In genomic region chr12:8662175-8662574, GRCm38 (mm10) we compare ENCODE assay signal across 14 mouse cellular contexts. TPM values are rescaled to one million over a fixed set of nuclear protein-coding genes. Genes with fewer than 3 reads are reported as not detected.
DNase-seq lines count a peak whose midpoint lies in the region; ATAC-seq lines count a peak whose summit lies in the region.
"Had no signal": no experiment of that assay in that cellular context is flagged by ENCODE, and none has a peak within 500 bp of the region (broad histone marks: within the 10 kb centered on the region; RNA-seq: fewer than 3 reads in every experiment).

No protein-coding gene starts in this region.

- ATAC-seq in midbrain, embryonic 11.5 days (ENCODE audit: low FRiP score): no peak
- no peak for ATAC-seq in midbrain, embryonic 13.5 days

- no peak overlapping the region for H3K4me2 ChIP-seq in midbrain, embryonic 11.5 days
- H3K4me2 ChIP-seq in midbrain, embryonic 13.5 days (replicated peaks): no peak overlapping the region
- H3K4me2 ChIP-seq: limb, embryonic 12.5 days; liver, embryonic 13.5 days had no signal

- H3K4me3 ChIP-seq in midbrain, embryonic 11.5 days (ENCODE audit: low read depth, low read length): no peak overlapping the region
- no peak overlapping the region for H3K4me3 ChIP-seq in midbrain, embryonic 13.5 days (replicated peaks)
- H3K4me3 ChIP-seq: hindbrain, embryonic 10.5 days; layer of hippocampus, adult 2 months; limb, embryonic 12.5 days; liver, embryonic 13.5 days had no signal

- no peaks in the 10 kb centered on the region for H3K36me3 ChIP-seq in midbrain, embryonic 11.5 days (ENCODE audit: control insufficient read depth, insufficient read depth, low read length)
- no peaks in the 10 kb centered on the region for H3K36me3 ChIP-seq in midbrain, embryonic 13.5 days
- H3K36me3 ChIP-seq: hindbrain, embryonic 10.5 days; limb, embryonic 12.5 days; liver, embryonic 13.5 days had no signal

- WGBS in midbrain, embryonic 11.5 days: 66% methylated on average over 2 of the region's 2 CpGs
- WGBS in midbrain, embryonic 13.5 days: 66% methylated on average over 2 of the region's 2 CpGs

- no peaks in the 10 kb centered on the region for H3K4me1 ChIP-seq in midbrain, embryonic 11.5 days (ENCODE audit: control insufficient read depth, insufficient read depth, low read length)
- H3K4me1 ChIP-seq in midbrain, embryonic 13.5 days (replicated peaks): no peaks in the 10 kb centered on the region
- H3K4me1 ChIP-seq: hindbrain, embryonic 10.5 days; limb, embryonic 12.5 days had no signal

- no peaks in the 10 kb centered on the region for H3K9me3 ChIP-seq in midbrain, embryonic 11.5 days (ENCODE audit: control insufficient read depth, low read length)
- H3K9me3 ChIP-seq in midbrain, embryonic 13.5 days: no peaks in the 10 kb centered on the region
- H3K9me3 ChIP-seq: hindbrain, embryonic 10.5 days; limb, embryonic 12.5 days; liver, embryonic 13.5 days had no signal

- peak; percentile 33 for DNase-seq in midbrain, embryonic 11.5 days (ENCODE audit: low spot score, missing footprints)
- DNase-seq in T-cell, adult 2 months (ENCODE audit: low spot score): peak; percentile 70
- peak; percentile 78 for DNase-seq in naive thymus-derived CD4-positive, alpha-beta T cell, adult 2 months (ENCODE audit: low read depth)
- no peak for DNase-seq in adrenal gland, postnatal 36 days
- DNase-seq in Muller cell, postnatal 12 days (ENCODE audit: inconsistent ontology term): no peak
- no peak for DNase-seq in retina, embryonic 14.5 days (ENCODE audit: low spot score)
- DNase-seq: kidney, postnatal 10 days; liver, embryonic 13.5 days; midbrain, embryonic 14.5 days; right cerebral cortex, adult 18-20 months had no signal

- no peaks in the 10 kb centered on the region for H3K27me3 ChIP-seq in midbrain, embryonic 11.5 days (ENCODE audit: control insufficient read depth, insufficient read depth, low read length)
- no peaks in the 10 kb centered on the region for H3K27me3 ChIP-seq in midbrain, embryonic 13.5 days
- H3K27me3 ChIP-seq: limb, embryonic 12.5 days; liver, embryonic 13.5 days had no signal

- no peak overlapping the region for H3K9ac ChIP-seq in midbrain, embryonic 11.5 days (ENCODE audit: low read length)
- H3K9ac ChIP-seq in midbrain, embryonic 13.5 days (replicated peaks): no peak overlapping the region
- H3K9ac ChIP-seq: limb, embryonic 12.5 days; liver, embryonic 13.5 days had no signal

- H3K27ac ChIP-seq in midbrain, embryonic 11.5 days (ENCODE audit: low read depth, low read length): no peak overlapping the region
- no peak overlapping the region for H3K27ac ChIP-seq in midbrain, embryonic 13.5 days
- H3K27ac ChIP-seq: hindbrain, embryonic 10.5 days; layer of hippocampus, adult 2 months; limb, embryonic 12.5 days; liver, embryonic 13.5 days had no signal

RNA-seq across cellular contexts. Expression of gene Pum2, which starts 11.8 kb away (rescaled TPM):
- polyA plus RNA-seq in midbrain, embryonic 11.5 days (2014; fragmentation: Nextera tagmentation; extraction: Ambion mirVana): 79.1 and 82.5 TPM in 2 replicates
- 58.6 and 66.7 TPM in 2 replicates for polyA plus RNA-seq in midbrain, embryonic 13.5 days (2015; fragmentation: Nextera tagmentation; extraction: Ambion mirVana)
- 100 to 1,000 TPM; 146 to 162 TPM for total RNA-seq in adrenal gland, postnatal 36 days (2021)

Comparison
In these comparisons a context has a peak if more than half of its experiments do, and no peak if none do; other contexts are left out.
1. DNase-seq: peak in midbrain, embryonic 11.5 days (single experiment), T-cell, adult 2 months (single experiment) and naive thymus-derived CD4-positive, alpha-beta T cell, adult 2 months (single experiment); none in adrenal gland, postnatal 36 days (0 of 2), Muller cell, postnatal 12 days (single experiment) and retina, embryonic 14.5 days (single experiment).